Mouse (Mus musculus) cerebellum, adult 2 months (tissue): ENCODE measurements around the gene Calml3.

Source experiments
- CTCF ChIP-seq: fragments of 200-500 bp; IDR thresholded peaks from 2 replicates; pipeline ENCODE4 v1.5.1; 2011; ENCODE audit warnings: low read depth, mild to moderate bottlenecking, control low read depth, low read length, moderate library complexity, borderline replicate concordance; ENCODE audit not compliant: insufficient read depth
- POLR2A ChIP-seq: fragments of 200-500 bp; IDR thresholded peaks from 2 replicates; pipeline ENCODE4 v1.6.1; 2011; ENCODE audit warnings: low read length, control low read depth, borderline replicate concordance; ENCODE audit not compliant: insufficient read depth

- TF ChIP-seq CTCF = no peak
- no peak for TF ChIP-seq POLR2A
Measured at GRCm38 (mm10) chr13:3774991-3775390, 29.1 kb downstream of the Calml3 start.
